Mouse (Mus musculus): ENCODE results near the gene Ugt1a6a.
"Not testable (repeated sequence)": the region's sequence is repeated elsewhere in the genome, so short reads cannot be mapped to it uniquely, and the experiment has no call there.

Gene Ugt1a6a

DNA sequence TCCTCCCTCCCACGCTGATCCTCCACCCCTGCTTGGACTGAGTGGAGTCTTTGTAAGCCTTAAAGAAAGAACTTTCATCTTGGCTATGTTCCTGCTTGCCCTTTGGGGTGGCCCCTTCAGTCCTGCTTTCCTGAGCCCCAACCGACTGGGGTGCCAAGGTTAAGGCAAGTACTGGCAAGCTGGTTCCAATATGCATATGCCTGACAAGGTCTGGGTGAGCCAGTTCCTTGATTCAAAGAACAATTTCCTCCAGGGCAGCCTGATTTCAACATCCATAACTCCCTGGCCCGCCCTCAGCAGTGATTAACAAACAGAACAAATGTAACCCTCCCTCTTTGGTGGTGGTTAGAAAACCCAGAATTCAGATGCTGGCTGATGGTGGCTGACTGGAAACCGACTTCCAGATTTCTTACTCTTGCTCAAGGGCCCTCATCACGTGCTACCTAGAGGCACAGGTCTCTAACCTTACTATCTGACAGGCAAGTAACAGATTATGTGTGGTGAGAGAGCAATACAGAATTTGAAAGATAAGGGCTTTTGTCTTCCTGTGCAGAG is at the start of gene Ugt1a6a:
TSS of gene Ugt1a6a (plus strand) at position 353 of the 555 bp plus-strand sequence.
- not testable (repeated sequence) for DNase-seq (ENCODE audit: low read depth)

DNA sequence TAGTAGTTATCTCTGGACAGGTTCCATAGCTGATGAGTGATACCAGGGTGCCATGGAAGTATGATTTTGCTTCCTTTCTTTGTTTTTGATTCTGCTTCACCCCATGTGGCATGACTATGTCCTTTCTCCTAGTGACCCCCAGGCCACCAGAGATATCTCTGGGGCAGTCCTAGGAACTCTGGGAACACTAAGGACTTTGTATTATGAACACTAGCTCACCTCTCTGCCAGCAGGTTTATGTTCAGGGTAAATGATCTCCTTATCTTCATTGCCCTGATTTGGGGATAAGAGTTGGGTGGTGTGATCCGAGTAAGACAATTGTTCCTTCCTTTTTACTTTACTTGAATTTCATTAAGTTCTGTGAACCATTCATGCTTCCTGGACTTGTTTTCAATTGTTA is 48.5 kb upstream of the Ugt1a6a start:
- no peak for DNase-seq (ENCODE audit: low read depth)

DNA sequence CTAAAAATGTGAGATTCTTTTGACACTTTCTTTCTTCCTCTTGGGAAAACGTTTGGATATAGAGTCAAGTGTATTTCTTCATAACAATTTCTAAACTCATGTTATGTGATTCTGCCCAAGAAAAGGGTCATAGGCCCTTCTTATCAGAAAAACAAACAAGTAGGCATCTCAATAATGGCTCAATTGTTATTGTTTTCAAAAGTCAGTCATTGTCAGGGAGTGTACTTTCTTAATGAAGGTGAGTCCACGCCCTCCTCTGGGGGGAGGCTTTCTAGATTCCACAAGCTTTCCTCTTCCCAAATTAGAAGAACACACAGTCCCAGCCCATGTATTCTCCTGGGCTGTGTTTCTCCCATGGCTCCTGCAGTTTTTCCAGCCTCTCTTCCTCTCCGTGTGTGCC is 47.1 kb upstream of the Ugt1a6a start, which contains the start of gene Ugt1a8:
TSS of gene Ugt1a8 (plus strand) at position 301 of the 400 bp plus-strand sequence.
- DNase-seq (ENCODE audit: low read depth): no peak

DNA sequence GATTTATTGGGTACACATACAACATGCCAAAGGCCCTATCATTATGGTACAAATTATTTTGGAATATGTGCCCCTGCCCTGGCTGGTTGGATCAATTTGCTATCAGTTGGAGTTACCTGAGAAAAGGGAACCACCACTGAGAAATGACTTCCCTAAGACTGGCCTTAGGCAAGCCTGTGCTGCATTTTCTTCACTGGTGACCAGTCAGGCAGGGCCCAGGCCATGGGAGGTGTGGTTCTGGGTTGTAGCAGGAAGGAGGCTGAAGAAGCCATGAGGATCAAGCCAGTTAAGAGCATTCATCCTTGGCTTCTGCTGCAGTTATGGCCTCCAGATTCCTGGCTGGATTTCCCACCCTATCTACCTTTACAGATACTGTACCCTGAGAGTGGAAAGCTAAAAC is 42.3 kb upstream of the Ugt1a6a start:
- DNase-seq (ENCODE audit: low read depth): no peak

DNA sequence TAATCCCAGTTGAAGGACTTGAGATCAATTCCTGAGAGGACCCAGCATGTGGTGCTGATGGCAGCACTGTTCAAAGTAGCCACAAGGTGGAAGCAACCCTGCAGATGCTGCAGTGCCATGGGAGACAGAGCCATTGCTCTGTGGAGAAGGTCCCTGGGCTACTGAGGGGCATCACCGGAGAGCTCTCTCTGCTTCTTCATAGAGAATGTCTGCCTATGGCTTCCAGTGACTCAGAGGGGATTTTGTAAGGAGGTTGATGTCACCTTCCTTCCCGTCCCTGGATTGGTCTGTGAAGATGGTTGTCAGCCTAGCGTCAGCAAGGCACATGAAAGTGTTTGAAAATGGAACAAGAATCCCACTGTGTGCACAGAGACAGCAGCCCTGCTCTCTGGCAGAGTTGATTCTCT is 40.3 kb upstream of the Ugt1a6a start:
- peak; percentile 34 for DNase-seq (ENCODE audit: low read depth)

DNA sequence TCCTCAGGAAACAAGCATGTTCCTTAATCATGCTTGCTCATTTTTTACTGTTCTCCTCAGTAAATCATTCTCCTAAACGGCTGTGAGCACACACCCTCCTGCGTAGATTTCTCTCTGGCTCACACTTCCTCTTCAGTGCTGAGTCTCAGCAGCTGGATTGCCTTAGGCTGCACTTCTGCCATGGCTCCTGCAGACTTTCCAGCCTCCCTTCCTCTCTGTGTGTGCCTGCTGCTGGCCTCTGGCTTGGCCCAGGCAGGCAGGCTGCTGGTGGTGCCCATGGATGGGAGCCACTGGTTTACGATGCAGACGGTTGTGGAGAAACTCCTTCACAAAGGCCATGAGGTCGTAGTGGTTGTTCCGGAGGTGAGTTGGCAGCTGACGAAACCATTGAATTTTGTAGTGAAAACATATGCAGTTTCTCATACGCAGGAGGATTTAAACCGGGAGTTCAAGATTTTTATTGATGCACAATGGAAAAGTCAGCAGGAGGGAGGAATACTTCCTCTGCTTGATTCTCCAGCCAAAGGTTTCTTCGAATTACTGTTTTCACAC is 39.6 kb upstream of the Ugt1a6a start, which contains the start of gene Ugt1a7c:
TSS of gene Ugt1a7c (plus strand) at position 122 of the 552 bp plus-strand sequence.
- DNase-seq (ENCODE audit: low read depth): peak; percentile 7

DNA sequence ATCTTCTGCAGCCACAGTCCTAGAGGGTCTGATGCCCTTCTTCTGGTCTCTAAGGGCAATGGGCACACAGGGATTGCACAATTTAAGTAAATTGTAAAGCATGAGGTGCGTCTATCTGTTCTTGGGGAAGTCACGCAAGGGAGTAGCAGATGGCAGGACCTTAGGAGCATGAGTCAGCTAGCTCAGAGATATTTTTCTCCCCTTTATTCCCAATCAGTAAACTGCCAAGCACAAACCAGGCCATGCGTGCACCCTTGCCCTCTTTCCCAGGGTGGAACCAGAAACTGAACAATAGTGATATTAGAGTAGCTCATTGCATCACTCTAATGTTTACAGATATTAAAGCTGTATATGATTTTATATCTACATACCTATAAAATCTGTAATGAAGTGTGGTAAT is 36.1 kb upstream of the Ugt1a6a start:
- DNase-seq (ENCODE audit: low read depth): not testable (repeated sequence)

DNA sequence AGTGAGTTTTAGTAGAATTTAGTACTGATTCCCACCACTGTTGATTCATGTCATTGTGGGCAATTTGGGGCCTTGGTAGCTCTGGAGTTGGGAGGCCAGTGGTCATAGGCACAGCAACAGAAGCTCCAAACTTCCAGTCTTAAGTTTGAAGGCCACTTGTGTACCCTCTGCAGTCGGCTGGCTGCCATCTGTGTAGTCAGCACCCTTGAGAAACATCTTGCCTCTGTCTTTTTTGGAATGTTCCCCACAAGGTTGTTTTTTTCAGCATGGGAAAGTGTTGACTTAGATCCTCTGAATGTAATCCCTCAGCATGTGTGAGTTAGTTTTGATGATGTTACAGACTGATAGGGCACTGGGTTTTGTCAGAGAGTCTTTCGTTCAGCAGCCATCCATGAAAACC is 34.9 kb upstream of the Ugt1a6a start:
- not testable (repeated sequence) for DNase-seq (ENCODE audit: low read depth)

DNA sequence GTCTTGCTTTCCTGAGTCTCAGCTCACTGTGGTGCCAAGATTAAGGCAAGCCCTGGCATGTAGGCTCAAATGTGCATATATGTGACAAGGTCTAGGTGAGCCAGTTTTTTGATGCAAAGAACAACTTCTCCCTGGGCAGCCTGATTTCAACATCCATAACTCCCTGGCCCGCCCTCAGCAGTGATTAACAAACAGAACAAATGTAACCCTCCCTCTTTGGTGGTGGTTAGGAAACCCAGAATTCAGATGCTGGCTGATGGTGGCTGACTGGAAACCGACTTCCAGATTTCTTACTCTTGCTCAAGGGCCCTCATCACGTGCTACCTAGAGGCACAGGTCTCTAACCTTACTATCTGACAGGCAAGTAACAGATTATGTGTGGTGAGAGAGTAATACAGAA is 31.6 kb upstream of the Ugt1a6a start, which contains the start of gene Ugt1a6b:
TSS of gene Ugt1a6b (plus strand) at position 234 of the 400 bp plus-strand sequence.
- DNase-seq (ENCODE audit: low read depth): not testable (repeated sequence)

DNA sequence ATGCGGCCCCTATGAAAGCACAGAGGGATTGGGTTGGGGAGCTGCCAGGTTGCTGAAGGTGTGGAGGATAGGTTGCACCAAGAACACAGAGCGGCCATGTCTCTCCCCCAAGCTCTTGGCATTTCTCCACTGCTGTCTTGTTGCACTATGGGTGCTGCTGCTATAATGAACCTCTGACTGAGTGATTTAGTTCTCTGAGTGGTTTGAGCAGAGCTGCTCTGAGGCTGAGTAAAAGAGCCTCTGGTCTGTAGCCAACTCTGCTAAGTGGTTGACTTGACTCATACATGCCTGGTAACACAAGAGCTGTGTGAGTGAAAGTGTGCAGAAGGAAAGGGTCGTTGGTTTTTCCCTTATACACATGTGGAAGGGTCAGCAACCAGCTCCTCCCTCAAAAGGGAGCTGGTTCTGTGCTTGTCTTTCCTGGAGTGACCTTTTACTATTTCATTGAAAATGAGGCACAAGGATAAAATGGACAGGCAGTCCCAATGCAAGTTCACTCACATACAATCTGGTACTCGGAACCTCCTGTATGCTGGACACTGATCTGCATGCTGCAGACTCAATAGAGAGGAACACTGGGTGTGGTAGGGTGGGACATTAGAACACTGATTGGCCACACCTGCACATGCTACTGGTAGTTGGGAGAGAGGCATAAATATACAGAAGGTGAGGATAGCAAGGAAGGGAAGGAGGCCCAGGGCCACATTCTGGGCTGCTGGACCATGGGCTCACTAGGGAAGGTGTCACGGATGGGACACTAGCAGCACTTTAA is 30.7 kb upstream of the Ugt1a6a start:
- not testable (repeated sequence) for DNase-seq (ENCODE audit: low read depth)

DNA sequence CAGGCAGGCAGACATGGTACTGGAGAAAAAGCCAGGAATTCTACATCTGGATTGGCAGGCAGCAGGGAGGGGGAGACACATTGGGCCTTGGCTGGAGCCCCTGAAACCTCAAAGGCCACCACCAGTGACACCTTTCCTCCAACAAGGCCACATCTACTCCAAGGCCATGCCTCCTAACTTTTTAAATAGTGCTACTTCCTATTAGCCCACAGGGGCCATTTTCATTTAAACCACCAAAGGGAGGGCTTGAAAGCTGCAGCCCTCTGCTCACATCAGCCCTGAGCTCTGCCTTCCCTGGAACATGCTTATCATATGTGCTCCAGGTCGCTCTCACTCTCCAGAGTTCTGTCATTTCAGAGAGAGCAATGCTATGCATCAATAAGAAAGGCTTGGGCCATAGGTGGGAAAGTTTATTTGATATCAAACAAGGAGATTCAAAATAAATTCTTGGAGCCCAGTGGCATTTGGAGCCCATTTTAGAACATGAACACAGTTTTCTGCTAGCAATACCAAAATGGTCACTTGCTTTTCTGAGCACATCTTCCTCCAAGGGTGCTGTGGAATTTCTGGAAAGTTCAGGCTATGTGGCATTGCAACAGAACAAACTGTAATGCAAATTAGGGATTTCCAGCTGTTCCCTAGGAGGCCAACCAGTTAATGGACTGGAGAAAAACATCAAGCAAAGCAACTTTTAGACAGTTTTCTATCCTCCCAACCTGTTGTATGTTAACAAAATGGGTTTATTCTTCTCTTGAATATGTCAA is 29.8 kb upstream of the Ugt1a6a start:
- DNase-seq (ENCODE audit: low read depth): no peak

DNA sequence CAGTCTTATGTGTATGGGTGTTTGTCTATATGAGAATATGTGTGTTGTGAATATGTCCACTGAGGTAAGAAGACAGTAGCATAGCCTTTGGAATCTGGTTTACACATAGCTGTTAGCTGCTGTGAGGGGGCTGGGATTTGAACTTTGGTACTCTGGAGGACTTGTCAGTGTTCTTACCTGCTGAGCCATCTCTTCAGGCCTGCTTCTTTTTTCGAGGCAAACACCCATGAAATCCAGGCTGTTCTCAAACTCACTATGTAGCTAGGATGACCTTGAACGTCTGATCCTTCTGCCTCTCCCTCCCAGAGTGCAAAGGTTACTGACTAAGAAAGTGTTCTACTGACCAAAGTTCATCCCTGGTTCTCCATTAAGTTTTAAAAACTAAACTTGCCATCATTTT is 29.0 kb upstream of the Ugt1a6a start:
- no peak for DNase-seq (ENCODE audit: low read depth)

DNA sequence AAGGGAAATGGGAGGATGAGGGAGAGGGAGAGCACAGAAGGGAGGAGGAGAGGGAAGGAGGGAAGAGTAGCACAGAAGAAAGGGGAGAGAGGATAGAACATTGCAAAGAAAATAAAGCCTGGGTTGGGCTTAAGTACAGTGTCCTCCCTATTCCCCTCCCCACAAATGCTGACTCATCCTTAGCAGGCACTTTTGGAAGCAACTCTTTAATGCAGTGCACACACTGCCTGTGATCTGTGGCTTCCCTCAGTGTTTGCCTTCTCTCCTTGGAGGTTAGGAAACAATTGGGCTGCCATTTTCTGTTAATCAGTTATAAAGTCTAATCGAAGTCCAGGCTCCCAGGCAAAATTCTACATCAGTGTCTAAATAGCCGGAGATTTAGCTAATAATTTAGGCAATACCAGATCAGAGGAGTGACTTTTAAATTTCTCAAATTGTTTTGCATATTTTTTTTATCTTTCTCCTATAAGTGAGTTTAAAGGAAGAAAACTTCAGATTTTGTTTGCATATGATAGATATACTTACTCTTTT is 25.5 kb upstream of the Ugt1a6a start:
- not testable (repeated sequence) for DNase-seq (ENCODE audit: low read depth)

DNA sequence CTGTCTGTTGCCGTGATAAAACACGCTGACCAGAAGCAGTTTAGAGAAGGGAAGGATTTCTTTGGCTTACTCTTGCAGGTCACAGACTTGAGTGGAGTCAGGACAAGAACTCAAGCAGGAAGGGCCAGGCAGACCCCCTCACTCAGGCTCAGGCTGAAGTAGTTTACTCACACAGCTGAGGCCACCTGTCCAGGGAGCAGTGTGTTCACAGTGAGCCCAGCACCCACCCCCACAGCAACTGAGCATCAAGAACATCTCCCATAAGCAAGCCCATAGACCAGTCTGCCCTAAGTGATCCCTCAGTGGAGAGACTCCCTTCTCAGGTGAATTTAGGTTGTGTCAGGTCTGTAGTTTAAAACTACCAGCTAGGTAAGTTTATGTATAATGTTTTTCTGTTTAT is 25.0 kb upstream of the Ugt1a6a start:
- DNase-seq (ENCODE audit: low read depth): not testable (repeated sequence)

DNA sequence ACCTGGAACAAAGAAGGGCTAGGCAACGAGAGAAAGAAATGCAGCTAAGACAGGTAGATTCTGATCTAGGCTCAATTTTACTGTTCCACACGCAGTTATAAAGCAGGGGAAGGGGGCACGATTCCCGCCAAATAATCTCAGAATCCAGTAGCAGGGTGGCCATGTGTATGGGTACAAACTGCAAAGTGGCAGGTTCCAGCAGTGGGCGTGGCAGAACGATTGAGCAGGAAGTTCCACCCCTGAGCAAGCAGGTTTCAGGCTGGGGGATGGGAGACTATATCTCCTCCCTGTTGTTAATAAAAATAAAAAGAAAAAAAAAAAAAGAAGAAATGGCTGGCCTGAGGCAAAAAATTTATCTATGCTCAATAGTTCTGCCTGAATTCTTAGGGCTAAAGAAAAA is 21.8 kb upstream of the Ugt1a6a start:
- not testable (repeated sequence) for DNase-seq (ENCODE audit: low read depth)

DNA sequence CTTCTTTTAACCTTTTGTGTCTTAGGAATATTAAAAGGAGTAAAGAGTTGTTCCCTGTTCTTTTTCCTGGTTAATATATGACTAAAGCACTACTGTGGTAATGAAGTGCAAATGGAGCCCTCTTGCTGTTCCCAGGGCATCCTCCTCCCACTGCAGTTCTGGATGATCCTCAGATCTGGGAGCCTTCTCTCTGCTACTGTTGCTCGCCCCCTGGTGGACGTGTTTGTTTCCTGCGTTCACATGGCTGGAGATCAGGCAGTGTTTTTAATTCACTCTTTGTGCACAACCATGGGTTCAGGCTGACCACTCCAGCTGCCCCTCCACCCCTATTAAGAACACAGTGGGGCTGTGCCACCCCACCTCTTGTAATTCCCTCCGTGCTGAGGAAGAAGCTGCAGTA is 14.1 kb upstream of the Ugt1a6a start:
- DNase-seq (ENCODE audit: low read depth): not testable (repeated sequence)

DNA sequence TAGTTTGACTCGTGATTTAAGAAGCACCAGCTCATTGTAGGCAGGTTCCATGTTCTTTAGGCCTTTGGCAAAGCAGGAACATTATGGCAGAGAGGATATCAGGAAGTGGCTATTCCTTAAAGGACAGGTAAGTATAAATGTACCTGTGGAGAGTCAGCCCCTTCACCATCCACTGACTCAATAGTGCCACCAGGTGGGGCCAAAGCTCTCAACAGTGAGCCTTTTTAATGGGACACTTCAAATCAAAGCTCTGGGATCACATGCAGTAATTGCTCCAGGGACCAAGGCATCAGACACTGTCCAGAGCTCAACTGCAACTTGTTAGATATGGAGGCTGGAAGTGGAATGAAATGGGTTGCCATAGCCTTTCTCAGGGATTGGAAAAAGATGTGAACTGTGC is 13.1 kb upstream of the Ugt1a6a start:
- peak; percentile 37 for DNase-seq (ENCODE audit: low read depth)

DNA sequence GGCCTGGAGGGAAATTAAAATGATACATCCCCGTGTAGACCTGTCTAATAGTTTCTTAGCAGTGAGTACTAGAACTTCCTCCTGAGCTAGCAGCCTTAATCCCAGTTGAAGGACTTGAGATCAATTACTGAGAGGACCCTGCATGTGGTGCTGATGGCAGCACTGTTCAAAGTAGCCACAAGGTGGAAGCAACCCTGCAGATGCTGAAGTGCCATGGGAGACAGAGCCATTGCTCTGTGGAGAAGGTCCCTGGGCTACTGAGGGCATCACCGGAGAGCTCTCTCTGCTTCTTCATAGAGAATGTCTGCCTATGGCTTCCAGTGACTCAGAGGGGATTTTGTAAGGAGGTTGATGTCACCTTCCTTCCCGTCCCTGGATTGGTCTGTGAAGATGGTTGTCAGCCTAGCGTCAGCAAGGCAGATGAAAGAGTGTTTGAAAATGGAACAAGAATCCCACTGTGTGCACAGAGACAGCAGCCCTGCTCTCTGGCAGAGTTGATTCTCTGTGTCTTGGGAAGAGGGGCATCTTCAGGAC is 8.7 kb upstream of the Ugt1a6a start:
- not testable (repeated sequence) for DNase-seq (ENCODE audit: low read depth)

DNA sequence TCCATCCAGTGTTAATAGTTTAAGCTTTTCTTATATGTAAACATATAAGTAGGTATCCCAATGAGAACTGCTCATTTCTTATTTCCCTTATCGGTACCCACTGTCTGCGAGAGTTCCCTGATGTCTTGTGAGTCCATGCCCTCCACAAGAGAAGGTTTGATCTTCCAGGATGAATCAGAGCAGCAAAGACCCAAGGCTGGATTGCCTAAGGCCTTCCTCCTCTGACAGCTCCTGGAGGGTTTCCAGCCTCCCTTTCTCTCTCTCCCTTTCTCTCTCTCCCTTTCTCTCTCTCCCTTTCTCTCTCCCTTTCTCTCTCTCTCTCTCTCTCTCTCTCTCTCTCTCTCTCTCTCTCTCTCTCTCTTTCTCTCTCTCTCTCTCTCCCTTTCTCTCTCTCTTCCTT is 5.5 kb upstream of the Ugt1a6a start:
- not testable (repeated sequence) for DNase-seq (ENCODE audit: low read depth)

DNA sequence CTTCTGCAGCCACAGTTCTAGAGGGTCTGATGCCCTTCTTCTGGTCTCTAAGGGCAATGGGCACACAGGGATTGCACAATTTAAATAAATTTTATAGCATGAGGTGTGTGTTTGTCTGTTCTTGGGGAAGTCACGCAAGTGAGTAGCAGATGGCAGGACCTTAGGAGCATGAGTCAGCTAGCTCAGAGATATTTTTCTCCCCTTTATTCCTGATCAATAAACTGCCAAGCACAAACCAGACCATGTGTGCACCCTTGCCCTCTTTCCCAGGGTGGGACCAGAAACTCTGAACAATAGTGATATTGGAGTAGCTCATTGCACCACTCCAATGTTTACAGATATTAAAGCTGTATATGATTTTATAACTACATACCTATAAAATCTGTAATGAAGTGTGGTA is 4.4 kb upstream of the Ugt1a6a start:
- not testable (repeated sequence) for DNase-seq (ENCODE audit: low read depth)

DNA sequence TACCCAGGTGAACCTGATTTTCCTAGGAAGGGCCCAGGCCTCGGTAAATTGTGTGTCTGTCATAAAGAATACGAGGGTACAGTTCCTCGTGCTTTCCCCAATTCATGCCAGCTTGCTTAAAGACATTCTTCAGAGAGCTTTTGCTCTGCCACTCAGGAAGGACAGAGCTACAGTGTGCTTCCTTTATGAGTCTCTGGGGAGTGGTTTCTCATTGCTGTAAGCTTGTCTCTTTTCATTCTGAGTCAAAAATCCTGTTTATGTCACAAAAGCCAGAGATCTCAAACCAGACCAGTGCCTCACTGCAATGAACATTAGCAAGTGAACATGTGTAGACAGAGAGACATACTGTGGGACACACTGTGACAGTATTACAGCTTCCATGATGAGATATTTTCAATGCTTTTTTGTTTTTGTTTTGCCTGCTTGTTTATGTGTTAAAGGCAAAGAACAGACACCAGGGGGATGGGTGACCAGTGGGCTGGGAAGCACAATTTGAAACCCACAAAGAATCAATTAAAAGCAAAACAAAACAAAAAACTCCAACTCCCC is 627 bp upstream of the Ugt1a6a start:
- peak; percentile 68 for DNase-seq (ENCODE audit: low read depth)
